Comparison of ENCODE assay signal across 19 mouse cellular contexts in genomic region chr5:45336801-45337200, GRCm38 (mm10).
DNase-seq lines count a peak whose midpoint lies in the region; TF ChIP-seq lines count a peak whose summit lies in the region.
"Had no signal": no experiment of that assay in that cellular context is flagged by ENCODE, and none has a peak within 500 bp of the region (broad histone marks: within the 10 kb centered on the region; RNA-seq: fewer than 3 reads in every experiment).

No protein-coding gene starts in this region.

- H3K9ac ChIP-seq in CH12.LX (ENCODE audit: insufficient read depth, low read depth) (no peak overlapping the region), ES-E14 (ENCODE audit: insufficient read depth, low read depth, low read length, poor library complexity, severe bottlenecking) (no peak overlapping the region)

- in situ Hi-C loops in CH12.LX (cut with MboI; ENCODE audit: low pct_ligation_motif_present, low pct_unique_long_range_greater_than_20kb, low sequenced_read_pairs) (no loop called here), ES-E14 (cut with MboI; ENCODE audit: low sequenced_read_pairs in 2 of 2, unreplicated experiment in 2 of 2) (no loop called here)

- H3K4me1 ChIP-seq in CH12.LX (ENCODE audit: control insufficient read depth in 1 of 2, insufficient read depth in 2 of 2) = no peaks in the 10 kb centered on the region
- no peaks in the 10 kb centered on the region for H3K4me1 ChIP-seq in ES-E14 (ENCODE audit: control insufficient read depth in 2 of 2, insufficient read depth in 2 of 2, low read length in 2 of 2, poor library complexity in 1 of 2)

- no peak for TF ChIP-seq POLR2A in CH12.LX (IDR thresholded peaks at IDR 0.05; ENCODE audit: low read depth, low read length)

- no peaks in the 10 kb centered on the region for H3K27me3 ChIP-seq in CH12.LX (replicated peaks)

- H3K9me3 ChIP-seq in CH12.LX (replicated peaks; ENCODE audit: low read length) (no peaks in the 10 kb centered on the region), ES-E14 (ENCODE audit: control insufficient read depth, insufficient read depth, low read depth, low read length) (no peaks in the 10 kb centered on the region)
- H3K9me3 ChIP-seq: G1E had no signal

- H3K4me3 ChIP-seq in CH12.LX (replicated peaks in 1 of 3; ENCODE audit: low read depth in 2 of 3, low read length in 2 of 3, poor library complexity in 1 of 3) = no peak overlapping the region
- no peak overlapping the region for H3K4me3 ChIP-seq in ES-E14 (ENCODE audit: insufficient read depth in 1 of 2, low read depth in 1 of 2, low read length in 2 of 2, poor library complexity in 1 of 2, severe bottlenecking in 1 of 2)

- no peak overlapping the region for H3K4me2 ChIP-seq in CH12.LX (ENCODE audit: insufficient read depth, low read depth, poor library complexity, severe bottlenecking)

- dilution Hi-C loops in CH12.LX (cut with MboI; ENCODE audit: extremely low pct_ligation_motif_present, extremely low pct_unique_long_range_greater_than_20kb, low sequenced_read_pairs) = no loop called here

- peak; percentile 1 for DNase-seq in embryo, embryonic 10 days (ENCODE audit: low spot score)
- no peak for DNase-seq in embryo, embryonic 11 days
- DNase-seq in CH12.LX (ENCODE audit: extremely low read depth) (no peak), ES-E14 (ENCODE audit: low read depth, low spot score) (no peak)
- no peak for DNase-seq in retina, postnatal 1 day
- no peak for DNase-seq in ovary, adult 18-20 months (ENCODE audit: low spot score)
- DNase-seq: adrenal gland, adult 2 months; adrenal gland, adult 8-10 months; adrenal gland, postnatal 10 days; adrenal gland, postnatal 14 days; adrenal gland, postnatal 25 days; adrenal gland, postnatal 36 days; B cell, adult 2 months; cerebellum, adult 11 months; cerebellum, adult 11-12 months; cerebellum, adult 18-20 months; cerebellum, adult 2 months; cerebellum, adult 8-10 months had no signal

- H3K79me2 ChIP-seq in CH12.LX (replicated peaks; ENCODE audit: control insufficient read depth, extremely low read depth, insufficient read depth, poor library complexity, severe bottlenecking) = no peaks in the 10 kb centered on the region

- TF ChIP-seq EP300 in CH12.LX (IDR thresholded peaks at IDR 0.05; ENCODE audit: low read length) = no peak

- TF ChIP-seq RAD21 in CH12.LX (IDR thresholded peaks at IDR 0.05; ENCODE audit: low read depth, low read length) = no peak

- TF ChIP-seq CTCF in CH12.LX (conservative IDR thresholded peaks at IDR 0.05 in 1 of 2, IDR thresholded peaks at IDR 0.05 in 1 of 2; ENCODE audit: low read depth in 2 of 2, low read length in 2 of 2) = no peak

- H3K27ac ChIP-seq in CH12.LX (ENCODE audit: insufficient read depth, low read depth) (no peak overlapping the region), ES-E14 (ENCODE audit: insufficient read depth, low read depth, low read length, poor library complexity, severe bottlenecking) (no peak overlapping the region)

- H3K36me3 ChIP-seq in CH12.LX (replicated peaks in 1 of 2; ENCODE audit: control insufficient read depth in 1 of 2, insufficient read depth in 1 of 2, low read length in 1 of 2) = no peaks in the 10 kb centered on the region
- no peaks in the 10 kb centered on the region for H3K36me3 ChIP-seq in ES-E14 (ENCODE audit: control insufficient read depth, insufficient read depth, low read length, poor library complexity, severe bottlenecking)
- H3K36me3 ChIP-seq: G1E had no signal

TF ChIP-seq in CH12.LX, 34 proteins besides CTCF, POLR2A, EP300 and RAD21:
- TF ChIP-seq ZNF384 (IDR thresholded peaks at IDR 0.05; ENCODE audit: low read depth, low read length) (peak; percentile 76), UBTF (IDR thresholded peaks at IDR 0.05; ENCODE audit: low read depth, low read length) (no peak)

TF ChIP-seq in ES-E14, 5 proteins besides CTCF, POLR2A, EP300 and RAD21:
- no peak for TF ChIP-seq MAFK (IDR thresholded peaks at IDR 0.05; ENCODE audit: insufficient read depth, low read depth, low read length)
- TF ChIP-seq HCFC1 (IDR thresholded peaks at IDR 0.05; ENCODE audit: borderline replicate concordance, insufficient read depth, low read length) = no peak
- TF ChIP-seq CHD2 (IDR thresholded peaks at IDR 0.05; ENCODE audit: low read depth, low read length) = no peak
- peak; percentile 74 for TF ChIP-seq ZNF384 (IDR thresholded peaks at IDR 0.05; ENCODE audit: low read depth, low read length)
- no peak for TF ChIP-seq ZC3H11A (IDR thresholded peaks at IDR 0.05; ENCODE audit: borderline replicate concordance, low read depth, low read length)
TF ChIP-seq in ES-E14: peak in this region for 1.
